Mouse (Mus musculus) lung, postnatal 0 days (tissue): ENCODE measurements around the gene Gm45521. TPM values are rescaled to one million over a fixed set of nuclear protein-coding genes. Genes with fewer than 3 reads are reported as not detected.

Experiments used
- ATAC-seq: fragments of 200-750 bp; cut with Nextera tagmentation; 2 replicates; pipeline ENCODE4 v1.8.0; 2017; ENCODE audit warnings: moderate library complexity
- DNase-seq: peaks from one replicate; pipeline ENCODE4 v3.0.0-alpha.2; 2016; ENCODE audit warnings: low spot score
- H3K27ac ChIP-seq: fragments of 300-500 bp; sonication (generic); 2 replicates; pipeline ENCODE4 v1.5.1; 2014; ENCODE audit warnings: antibody characterized with exemption, mild to moderate bottlenecking, low read length, mixed read lengths
- H3K27me3 ChIP-seq: fragments of 300-500 bp; sonication (generic); replicated peaks from 2 replicates; pipeline ENCODE4 v1.6.1; 2014; ENCODE audit warnings: low read length, mixed read lengths; ENCODE audit not compliant: insufficient read depth
- H3K36me3 ChIP-seq: fragments of 300-500 bp; sonication (generic); 2 replicates; pipeline ENCODE4 v1.6.1; 2014; ENCODE audit warnings: low read length, mixed read lengths; ENCODE audit not compliant: insufficient read depth
- H3K4me1 ChIP-seq: fragments of 300-500 bp; sonication (generic); 2 replicates; pipeline ENCODE4 v1.6.1; 2014; ENCODE audit warnings: antibody characterized with exemption, low read depth, low read length, mixed read lengths; ENCODE audit not compliant: insufficient read depth
- H3K4me2 ChIP-seq: fragments of 300-500 bp; sonication (generic); replicated peaks from 2 replicates; pipeline ENCODE4 v1.6.1; 2014; ENCODE audit warnings: low read depth, mild to moderate bottlenecking, low read length, moderate library complexity, mixed read lengths
- H3K4me3 ChIP-seq: fragments of 300-500 bp; sonication (generic); 2 replicates; pipeline ENCODE4 v1.5.1; 2014; ENCODE audit warnings: low read depth, low read length
- H3K9ac ChIP-seq: fragments of 300-500 bp; sonication (generic); replicated peaks from 2 replicates; pipeline ENCODE4 v1.6.1; 2014; ENCODE audit warnings: low read depth, mild to moderate bottlenecking
- H3K9me3 ChIP-seq: fragments of 300-500 bp; sonication (generic); 2 replicates; pipeline ENCODE4 v1.6.1; 2016; ENCODE audit warnings: low read length, mixed read lengths
- CTCF ChIP-seq: IDR thresholded peaks from 2 replicates; pipeline ENCODE4 v1.5.1; 2016; ENCODE audit warnings: antibody characterized with exemption, mild to moderate bottlenecking
- EP300 ChIP-seq: IDR thresholded peaks from 2 replicates; pipeline ENCODE4 v1.6.1; 2016; ENCODE audit warnings: antibody characterized with exemption, mild to moderate bottlenecking, control low read depth
- WGBS: fragments of 180-500 bp; shearing (Covaris S2); extraction: QIAGEN DNeasy Blood & Tissue Kit; methylation state at CpG from one replicate; pipeline ENCODE4 v1.1.7; 2014; 5-methylcytosine and 5-hydroxymethylcytosine counted together
- polyA plus RNA-seq: library from polyadenylated mRNA; unstranded; fragments of >200 nt; fragmentation: Nextera tagmentation; extraction: Ambion mirVana; gene quantifications from 2 replicates; pipeline ENCODE4 v1.2.1, GENCODE M21; 2015

Gene Gm45521
- polyA plus RNA-seq, 1 experiment from 2014 or later: not detected

GRCm38 (mm10) chr14:7960616-7961015 is 3.5 kb downstream of the Gm45521 start:
- Histone ChIP-seq H3K9ac (no peak overlapping the region), H3K27ac (no peak overlapping the region), H3K9me3 (no peaks in the 10 kb centered on the region), H3K4me2 (no peak overlapping the region), H3K4me3 (no peak overlapping the region), H3K4me1 (no peaks in the 10 kb centered on the region), H3K27me3 (no peaks in the 10 kb centered on the region), H3K36me3 (no peaks in the 10 kb centered on the region)
- peak; percentile 70 for TF ChIP-seq CTCF
- TF ChIP-seq EP300: no peak
- 61% methylated on average over 11 of the region's 11 CpGs for WGBS
- DNase-seq (no peak), ATAC-seq (0 out of 2 replicates have a peak, but pooled peaks have one; percentile 19)

DNA sequence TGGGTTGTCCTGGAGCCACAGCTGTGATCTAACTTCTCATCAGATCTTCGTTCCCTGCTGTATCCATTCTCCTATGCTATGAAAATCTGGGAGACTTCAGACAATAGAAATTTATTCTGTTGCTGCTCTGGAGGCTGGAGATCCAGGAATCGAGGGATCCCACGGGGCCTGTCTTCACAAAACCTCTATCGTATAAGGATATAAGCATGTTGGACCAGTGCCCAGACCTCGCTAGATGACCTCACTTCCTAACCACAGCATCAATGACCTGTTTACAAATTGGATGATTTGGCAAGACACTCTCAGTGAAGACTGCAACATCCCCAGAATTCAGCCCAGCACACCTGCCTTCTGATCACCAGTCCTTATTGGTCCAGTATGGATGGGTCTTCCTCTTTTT is 4.6 kb downstream of the Gm45521 start:
- peak; percentile 32; the same call in 1 of the 2 replicates for ATAC-seq
- Histone ChIP-seq H3K27me3 (no peaks in the 10 kb centered on the region), H3K4me1 (no peaks in the 10 kb centered on the region), H3K9me3 (no peaks in the 10 kb centered on the region), H3K9ac (no peak overlapping the region), H3K27ac (no peak overlapping the region), H3K4me3 (no peak overlapping the region), H3K36me3 (no peaks in the 10 kb centered on the region), H3K4me2 (no peak overlapping the region)
- 25% methylated on average over 5 of the region's 5 CpGs for WGBS
- peak; percentile 19 for DNase-seq
- TF ChIP-seq CTCF (no peak), EP300 (no peak)

GRCm38 (mm10) chr14:7962626-7963025 is 5.5 kb downstream of the Gm45521 start:
- Histone ChIP-seq H3K4me3 (no peak overlapping the region), H3K27me3 (no peaks in the 10 kb centered on the region), H3K9me3 (no peaks in the 10 kb centered on the region), H3K36me3 (no peaks in the 10 kb centered on the region), H3K27ac (no peak overlapping the region), H3K4me2 (no peak overlapping the region), H3K4me1 (no peaks in the 10 kb centered on the region), H3K9ac (no peak overlapping the region)
- ATAC-seq: no peak
- DNase-seq: no peak
- TF ChIP-seq EP300 (no peak), CTCF (no peak)
- 78% methylated on average over 2 of the region's 2 CpGs for WGBS

DNA sequence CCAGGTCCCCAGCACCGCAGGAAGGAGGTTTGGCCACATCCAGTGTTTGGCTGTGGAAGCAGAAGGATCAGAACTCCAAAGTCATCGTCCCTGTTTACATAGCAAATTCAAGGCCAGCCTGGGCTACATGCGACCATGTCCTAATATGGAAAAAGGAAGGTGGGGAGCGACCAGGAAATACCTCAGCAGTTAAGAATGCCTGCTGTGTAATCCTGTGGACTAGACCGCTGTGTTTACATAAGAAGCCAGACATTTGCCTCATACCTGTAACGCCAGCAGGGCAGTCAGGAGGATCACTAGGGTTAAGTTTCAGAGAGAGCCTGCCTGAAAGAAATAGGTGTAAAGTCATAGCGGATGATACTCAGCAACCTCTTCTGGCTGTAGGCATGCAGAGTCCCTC is 6.1 kb downstream of the Gm45521 start:
- DNase-seq (no peak), ATAC-seq (no peak)
- Histone ChIP-seq H3K27me3 (no peaks in the 10 kb centered on the region), H3K9ac (no peak overlapping the region), H3K36me3 (no peaks in the 10 kb centered on the region), H3K27ac (no peak overlapping the region), H3K9me3 (no peaks in the 10 kb centered on the region), H3K4me3 (no peak overlapping the region), H3K4me1 (no peaks in the 10 kb centered on the region), H3K4me2 (no peak overlapping the region)
- 38% methylated on average over 7 of the region's 7 CpGs for WGBS
- TF ChIP-seq CTCF (no peak), EP300 (no peak)

DNA sequence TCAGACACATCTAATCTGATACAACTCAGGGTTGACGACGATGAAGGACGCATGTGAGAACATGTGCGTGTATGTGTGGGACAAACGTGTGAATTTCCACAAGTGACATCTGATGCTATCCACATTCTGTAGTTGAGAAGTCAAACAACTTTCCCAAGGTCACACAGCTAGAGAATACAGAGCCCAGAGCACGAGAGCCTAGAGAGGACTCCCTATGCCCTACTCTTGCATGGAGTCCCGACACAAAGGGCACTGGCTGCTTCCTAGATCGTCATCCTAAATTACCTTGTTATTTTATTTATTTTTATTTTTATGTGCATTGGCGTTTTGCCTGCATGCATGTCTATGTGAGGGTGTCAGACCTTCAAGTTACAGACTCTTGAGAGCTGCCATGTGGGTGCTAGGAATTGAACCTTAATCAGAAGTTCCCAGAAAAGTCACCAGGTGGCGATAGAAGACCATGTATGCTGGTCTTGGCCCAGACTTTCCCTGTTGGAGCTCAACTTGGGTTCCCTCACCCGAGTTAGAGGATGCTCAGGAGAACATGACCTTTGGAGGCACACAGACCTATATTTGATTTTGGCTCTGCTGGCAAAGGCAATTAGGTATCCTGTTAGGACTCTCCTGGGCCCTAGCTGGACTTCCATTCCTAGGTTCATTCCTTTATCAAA is 7.3 kb downstream of the Gm45521 start:
- ATAC-seq (peak; percentile 57), DNase-seq (peak; percentile 86)

DNA sequence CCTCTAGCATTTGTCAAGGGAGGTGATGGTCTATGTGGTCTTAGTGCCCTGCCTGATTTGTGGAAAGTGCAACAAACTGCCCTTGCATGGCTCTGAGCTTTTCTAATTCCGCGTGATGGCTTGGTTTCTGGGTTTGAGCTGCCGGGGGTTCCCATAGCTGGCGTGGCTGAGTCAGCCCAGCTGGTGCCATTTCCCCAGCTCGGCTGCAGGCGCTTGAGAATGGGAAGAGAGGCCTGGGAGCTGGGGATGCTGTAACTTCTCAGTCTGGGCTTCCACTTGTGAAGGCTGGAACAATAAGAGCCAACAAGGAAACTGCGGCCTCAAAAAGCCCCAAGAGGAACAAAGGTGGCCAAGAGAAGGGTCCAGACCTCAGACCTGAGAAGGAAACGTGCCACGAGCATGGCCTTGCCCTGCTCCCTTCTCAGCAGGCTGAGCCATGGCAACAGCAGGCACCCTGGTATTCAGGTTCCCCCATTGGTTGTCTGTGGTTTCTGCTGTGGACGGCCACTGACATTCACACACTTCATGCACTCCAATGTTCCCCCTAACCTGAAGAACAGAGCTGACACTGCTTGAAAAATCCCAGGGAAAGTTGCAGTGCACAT is 14.9 kb downstream of the Gm45521 start:
- DNase-seq (peak; percentile 55), ATAC-seq (peak; percentile 62)
- Histone ChIP-seq H3K36me3 (no peaks in the 10 kb centered on the region), H3K27ac (no peak overlapping the region), H3K9ac (no peak overlapping the region), H3K4me2 (no peak overlapping the region), H3K9me3 (no peaks in the 10 kb centered on the region), H3K4me1 (no peaks in the 10 kb centered on the region), H3K4me3 (no peak overlapping the region), H3K27me3 (no peaks in the 10 kb centered on the region)
- WGBS: 43% methylated on average over 10 of the region's 10 CpGs
- TF ChIP-seq CTCF (no peak), EP300 (no peak)

More for the DNA sequence above, 7.3 kb downstream of the Gm45521 start:
- no peak overlapping the region for H3K9ac ChIP-seq
- H3K27me3 ChIP-seq: no peaks in the 10 kb centered on the region
- H3K36me3 ChIP-seq: no peaks in the 10 kb centered on the region
- TF ChIP-seq EP300 (no peak), CTCF (peak; percentile 90)
- no peaks in the 10 kb centered on the region for H3K4me1 ChIP-seq
- WGBS: 53% methylated on average over 11 of the region's 11 CpGs
- H3K4me2 ChIP-seq: no peak overlapping the region
- H3K27ac ChIP-seq: no peak overlapping the region
- H3K4me3 ChIP-seq: no peak overlapping the region
- no peaks in the 10 kb centered on the region for H3K9me3 ChIP-seq
